Mouse (Mus musculus) MN1 (cell line): ENCODE data around the gene Cfap97d2.
A peak's percentile ranks its signal among the peaks of the same experiment; 100 is the strongest.

Experiments
- DNase-seq: peaks from one replicate; pipeline ENCODE4 v3.0.0-alpha.2; 2016; ENCODE audit warnings: low spot score

Cfap97d2 gene

DNA sequence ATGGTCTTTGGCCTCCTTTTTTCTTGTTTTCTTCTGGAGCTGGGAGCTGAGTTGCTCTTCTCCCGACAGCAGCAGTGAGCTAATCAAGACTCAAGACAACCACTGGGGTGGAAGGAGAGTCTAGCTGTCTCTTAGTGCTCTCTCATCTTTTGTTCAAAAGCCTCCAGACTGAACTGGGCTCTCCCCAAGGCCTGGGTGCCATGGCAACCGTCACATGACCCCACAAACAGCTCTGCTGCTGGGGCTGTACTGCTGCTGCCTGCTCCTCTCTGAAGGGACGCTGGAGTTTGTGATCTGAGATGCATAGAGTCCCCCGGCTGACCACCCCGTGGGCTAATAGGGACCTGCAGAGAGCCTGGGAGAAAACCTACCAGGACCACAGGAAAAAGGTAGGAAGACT, at the start of gene Cfap97d2:
Gene Cfap97d2, plus strand, starts transcription at position 222 of the 400 bp plus-strand sequence.
- peak; percentile 93 for DNase-seq

GRCm38 (mm10) chr8:13657479-13657878, 48.2 kb upstream of the Cfap97d2 start:
- DNase-seq, result no peak

GRCm38 (mm10) chr8:13660323-13660722, 45.4 kb upstream of the Cfap97d2 start:
- DNase-seq, result no peak

DNA sequence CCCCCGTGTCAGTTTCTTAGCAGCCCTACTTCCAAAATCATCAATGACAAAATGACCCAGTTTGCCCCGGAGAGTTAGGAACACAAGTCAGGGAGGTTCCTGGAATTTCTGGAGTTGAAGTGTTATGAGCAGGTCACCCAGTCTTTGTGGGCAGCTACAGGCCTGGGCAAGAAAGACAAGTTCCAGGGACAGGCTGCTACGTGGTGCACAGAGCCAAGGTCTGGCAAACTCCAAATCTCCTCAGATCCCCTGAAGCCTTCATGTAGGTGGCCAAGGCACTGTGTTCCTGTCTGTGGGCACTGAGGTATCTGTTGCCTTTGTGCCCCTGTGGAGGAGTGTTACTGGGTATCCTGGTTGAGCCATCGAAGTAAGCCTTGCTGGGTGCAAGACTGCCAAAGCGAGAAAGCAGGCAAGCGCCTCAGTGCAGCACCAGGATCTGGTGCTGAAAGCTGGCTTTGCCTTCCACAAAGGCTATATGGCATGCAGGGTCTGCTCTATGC, 40.9 kb upstream of the Cfap97d2 start:
- DNase-seq, result no peak

GRCm38 (mm10) chr8:13665538-13665937, 40.2 kb upstream of the Cfap97d2 start:
- DNase-seq, result no peak

- DNase-seq, result peak; percentile 40
Observed at GRCm38 (mm10) chr8:13665944-13666343, 39.7 kb upstream of the Cfap97d2 start.

DNA sequence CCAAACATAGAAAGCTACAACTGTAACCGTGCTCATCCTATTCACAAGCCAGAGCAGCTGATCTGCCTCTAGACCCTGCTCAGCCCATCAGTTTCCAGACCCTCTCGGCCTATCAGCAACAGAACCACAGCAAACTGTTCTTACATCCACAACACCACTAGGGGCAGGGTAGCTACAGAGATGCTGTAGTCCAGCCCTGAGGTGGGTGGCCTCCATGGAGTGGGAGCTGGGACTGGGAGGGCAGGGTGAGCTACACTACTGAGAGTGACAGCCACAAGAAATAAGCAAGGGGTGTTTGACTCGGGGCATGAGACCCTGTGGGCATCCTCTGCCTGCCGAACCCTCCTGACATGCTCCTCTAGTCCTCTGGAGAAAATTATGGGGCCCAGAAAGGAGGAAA, 37.8 kb upstream of the Cfap97d2 start:
- no peak for DNase-seq

- no peak for DNase-seq
Observed at GRCm38 (mm10) chr8:13668367-13668766, 37.3 kb upstream of the Cfap97d2 start.

DNA sequence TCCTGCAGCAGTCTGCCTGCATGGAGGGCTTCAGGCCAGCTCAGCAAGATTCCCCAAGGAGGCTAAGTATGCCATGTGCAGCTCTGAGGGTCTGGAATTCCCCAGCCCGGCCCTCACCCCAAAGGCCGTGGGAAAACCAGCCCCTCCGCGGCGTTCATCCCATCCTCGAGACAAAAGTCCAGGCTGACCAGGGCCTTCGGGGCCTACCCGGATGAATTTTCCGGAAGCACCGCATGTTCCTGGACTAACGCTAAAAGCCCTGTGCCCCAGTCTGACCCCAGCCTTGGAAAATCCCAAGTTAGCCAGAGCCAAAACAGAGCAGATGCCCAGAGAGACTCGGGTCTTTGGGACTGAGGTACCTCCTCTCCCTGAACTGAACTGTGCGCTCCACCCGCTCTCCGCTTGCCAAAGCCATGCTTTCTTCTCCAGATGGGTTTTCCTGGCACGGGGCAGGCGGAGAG, 35.6 kb upstream of the Cfap97d2 start:
- DNase-seq, result no peak

DNA sequence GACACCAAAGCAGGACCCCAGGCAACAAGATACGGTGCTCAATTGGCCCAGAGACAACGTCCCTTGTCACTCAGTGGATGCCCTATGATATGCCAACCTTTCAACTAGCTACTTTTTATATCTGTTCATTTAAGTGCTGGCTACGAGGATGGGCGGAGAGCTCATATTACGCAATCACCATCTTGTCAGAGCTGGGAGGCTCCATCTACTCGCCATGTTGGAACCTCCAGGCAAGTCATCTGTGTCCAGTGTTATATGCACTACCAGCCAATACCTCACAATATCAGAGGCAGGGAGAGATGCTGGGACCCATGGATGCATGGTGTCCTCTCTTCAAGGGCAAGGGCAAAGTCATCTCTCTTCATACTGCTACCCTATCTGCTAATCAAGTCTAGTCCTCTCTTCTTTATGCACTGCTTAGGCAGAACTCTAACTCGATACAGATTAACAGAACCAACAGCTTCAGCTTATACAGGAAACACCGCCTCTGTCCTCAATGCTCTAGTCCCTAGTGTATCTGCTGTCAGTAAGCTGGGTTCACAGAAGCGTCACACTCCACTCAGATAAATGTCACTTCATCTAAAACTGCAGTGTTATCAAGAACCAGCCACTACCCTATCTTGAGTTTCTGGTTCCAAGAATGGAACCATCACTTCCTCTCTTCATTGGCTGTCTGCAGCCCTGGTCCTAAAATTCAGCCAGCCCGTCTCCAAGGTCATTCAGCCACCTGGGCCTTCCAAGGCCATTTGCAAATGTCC, 34.3 kb upstream of the Cfap97d2 start:
- DNase-seq, result no peak

DNA sequence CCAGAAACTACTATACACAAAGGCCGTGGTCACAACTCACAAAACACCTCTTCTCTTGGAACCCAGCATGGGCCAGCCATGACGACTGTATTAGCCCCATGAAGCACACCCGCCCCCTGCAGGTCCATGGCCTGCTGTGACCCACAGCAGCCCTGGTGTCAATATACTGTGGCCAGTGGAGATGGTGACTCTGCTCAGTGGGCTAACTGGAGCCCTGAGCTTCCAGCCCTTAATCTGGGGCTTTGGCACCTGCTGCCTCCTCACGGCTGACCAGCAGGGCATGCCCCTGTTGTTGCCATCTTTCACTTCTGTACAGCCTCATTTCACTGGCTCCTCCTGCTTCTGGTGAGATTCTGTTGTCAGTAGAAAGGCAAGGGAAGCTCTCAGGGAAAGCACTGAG, 32.5 kb upstream of the Cfap97d2 start:
- DNase-seq, result peak; percentile 39

DNA sequence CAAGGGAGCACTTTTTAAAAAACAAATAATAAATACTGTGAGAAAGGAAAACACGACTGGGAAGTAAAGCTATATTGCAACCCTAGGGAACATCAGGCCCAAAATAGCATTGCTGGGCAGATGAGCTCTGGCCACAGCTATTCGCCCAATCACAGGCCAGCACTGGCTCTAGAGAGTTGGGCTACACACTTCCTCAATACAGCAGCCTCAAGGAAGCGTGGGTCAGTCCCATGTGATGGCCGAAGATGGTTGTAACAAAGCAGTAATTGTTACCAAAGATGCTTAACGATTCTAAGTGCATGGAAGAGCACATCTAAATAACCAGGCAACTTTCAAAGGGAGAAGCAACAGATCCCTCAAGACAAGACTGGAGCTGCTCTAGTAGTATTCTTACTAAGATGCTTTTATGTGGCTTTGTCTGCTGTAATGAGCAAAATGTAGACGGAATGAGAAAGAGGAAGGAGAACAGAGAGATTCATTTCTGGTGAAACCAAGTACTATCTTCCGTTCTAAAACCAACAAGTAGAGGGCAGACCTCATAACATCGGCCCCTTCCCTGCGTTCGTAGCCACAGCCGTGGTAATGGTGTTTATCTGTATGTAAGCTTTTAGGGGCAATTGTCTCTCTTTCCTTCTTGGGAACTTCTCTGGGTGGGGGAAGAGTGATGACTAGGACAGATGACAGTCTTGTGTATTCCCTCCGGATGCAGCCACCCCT, 31.2 kb upstream of the Cfap97d2 start:
- DNase-seq, result peak; percentile 44

- DNase-seq, result no peak
Observed at GRCm38 (mm10) chr8:13675121-13675520, 30.6 kb upstream of the Cfap97d2 start.

- no peak for DNase-seq
Observed at GRCm38 (mm10) chr8:13675524-13675923, 30.2 kb upstream of the Cfap97d2 start.

DNA sequence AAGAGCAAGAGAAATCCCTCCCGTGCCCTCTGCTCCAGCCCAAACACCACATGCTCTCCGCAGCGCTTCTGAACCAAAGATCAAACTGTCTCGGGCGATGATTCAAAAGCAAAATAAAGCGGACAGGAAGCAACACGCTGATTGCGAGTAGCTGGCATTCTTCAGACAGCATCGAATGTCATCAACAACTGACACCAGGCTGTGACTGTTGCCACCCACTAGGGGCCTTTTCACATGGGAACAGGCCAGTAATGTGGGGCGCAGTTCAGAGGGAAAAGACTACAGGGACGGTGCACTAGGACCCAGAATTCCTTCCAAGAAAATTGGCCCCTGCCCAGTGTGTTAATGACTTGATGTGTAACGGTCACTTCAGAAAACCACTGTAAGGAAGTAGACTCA, 29.4 kb upstream of the Cfap97d2 start:
- peak; percentile 82 for DNase-seq

DNA sequence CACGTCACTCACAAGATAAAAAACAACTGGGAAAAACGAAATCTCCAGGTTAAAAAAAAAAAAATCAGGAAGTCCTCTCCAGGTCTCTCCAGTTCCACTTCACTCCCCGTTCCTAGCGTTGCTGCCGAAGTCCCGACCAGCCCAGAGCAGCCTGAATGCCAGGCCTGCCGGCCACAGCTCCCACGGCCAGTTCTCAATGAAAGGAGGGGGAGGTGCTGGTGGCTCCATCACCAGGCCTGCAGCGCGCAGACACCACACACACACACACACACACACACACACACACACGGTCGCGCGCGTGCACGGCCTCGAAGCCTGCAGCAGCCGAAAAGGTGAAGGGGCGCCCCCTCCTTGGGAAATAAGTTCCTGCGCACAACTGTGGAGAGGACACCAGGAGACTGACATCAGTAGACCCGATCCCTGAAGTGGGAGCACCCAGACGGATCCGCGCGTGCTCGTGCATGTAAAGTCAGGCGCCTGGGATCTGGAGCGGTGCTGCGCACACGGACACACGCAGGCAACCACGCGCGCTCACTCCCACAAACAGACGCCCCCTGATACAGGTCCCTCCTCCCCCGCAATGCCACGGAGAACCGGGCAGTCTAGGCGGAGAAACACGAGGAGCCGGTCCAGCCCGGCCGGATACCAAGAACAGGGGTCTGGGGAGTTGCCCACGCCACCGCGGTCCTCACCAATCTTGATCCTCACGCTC, 28.8 kb upstream of the Cfap97d2 start:
- DNase-seq, result peak; percentile 84

GRCm38 (mm10) chr8:13677413-13677883, 28.2 kb upstream of the Cfap97d2 start, which contains the start of gene Rasa3:
Rasa3 (minus strand) TSS chr8:13677603.
- peak; percentile 98 for DNase-seq

DNA sequence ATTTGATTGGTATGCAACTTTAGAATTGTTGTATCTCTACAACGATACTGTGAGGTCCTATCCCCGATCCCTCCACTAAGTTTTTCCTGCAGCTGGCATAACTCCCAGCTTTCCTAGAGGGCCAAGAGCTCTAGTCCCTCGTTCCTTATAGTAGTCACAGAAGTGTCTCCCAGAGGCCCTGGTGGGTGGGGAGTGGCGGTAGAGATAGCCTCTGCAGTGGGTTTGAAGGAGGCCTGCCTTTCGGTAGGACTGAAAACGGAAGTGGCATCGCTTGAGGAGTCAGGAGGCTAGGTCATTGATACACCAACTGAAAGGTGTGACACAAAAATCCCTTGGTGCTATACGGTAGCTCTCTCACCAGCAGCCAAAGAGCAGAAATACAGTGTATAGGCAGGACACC, 27.5 kb upstream of the Cfap97d2 start:
- DNase-seq, result no peak

DNA sequence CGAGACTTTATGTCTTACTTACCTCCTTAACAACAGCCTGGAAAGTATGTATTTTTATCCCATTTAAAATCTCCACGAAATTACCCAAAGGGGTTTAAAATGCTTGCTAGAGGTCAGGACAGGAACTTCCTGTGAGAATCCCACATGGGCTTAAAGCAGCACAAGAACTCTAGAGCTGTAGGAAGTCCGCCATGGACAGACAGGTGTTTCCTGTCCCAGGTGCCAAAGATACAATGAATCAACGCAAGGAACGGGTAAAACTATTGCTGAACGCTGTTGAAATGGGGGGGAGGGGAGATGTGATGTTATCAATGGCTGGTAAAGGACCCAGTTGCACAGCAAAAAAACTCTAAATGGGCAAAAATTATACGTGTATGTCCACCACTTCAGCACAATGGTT, 21.6 kb upstream of the Cfap97d2 start:
- DNase-seq, result no peak

- no peak for DNase-seq
Observed at GRCm38 (mm10) chr8:13685674-13686314, 19.9 kb upstream of the Cfap97d2 start.

DNA sequence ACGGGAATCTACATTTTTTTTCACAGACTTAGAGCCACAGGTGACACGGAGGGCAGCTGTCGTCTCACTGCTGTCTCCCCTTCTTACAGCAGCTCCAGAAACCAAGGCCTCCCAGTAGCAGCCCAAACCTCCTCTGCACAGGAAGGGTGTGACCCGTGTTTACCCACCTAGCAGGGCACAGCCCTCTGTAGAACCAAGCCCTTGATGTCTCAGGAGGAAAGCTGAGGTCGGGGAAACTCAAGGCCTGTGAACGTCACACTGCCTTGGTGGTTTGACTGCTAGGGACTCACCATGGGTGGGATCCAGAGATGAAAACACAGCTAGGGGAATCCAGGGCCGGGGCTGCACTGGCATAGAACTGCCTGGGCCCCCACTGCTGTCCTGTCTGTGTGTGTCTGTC, 19.3 kb upstream of the Cfap97d2 start:
- DNase-seq, result no peak
